Comparison of ENCODE assay signal across 7 mouse cellular contexts in the genomic region with DNA sequence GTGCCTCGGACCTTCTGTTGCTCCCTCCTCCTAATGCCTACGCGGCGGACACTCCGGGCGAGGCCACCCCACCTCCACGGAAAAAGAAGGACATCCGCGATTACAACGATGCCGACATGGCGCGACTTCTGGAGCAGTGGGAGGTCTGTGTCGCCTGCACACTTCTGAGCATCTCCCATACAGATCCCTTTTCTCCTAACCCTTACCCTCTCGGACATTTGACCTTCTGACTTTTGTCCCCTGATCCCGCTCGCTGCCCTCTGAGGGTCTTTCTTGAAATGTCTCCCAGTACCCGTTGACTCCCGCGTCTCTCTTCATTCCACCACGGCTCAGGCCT. TPM values are rescaled to one million over a fixed set of nuclear protein-coding genes. Genes with fewer than 3 reads are reported as not detected.
DNase-seq lines count a peak whose midpoint lies in the region; ATAC-seq and TF ChIP-seq lines count a peak whose summit lies in the region.

No protein-coding gene starts in this region.

- H3K4me2 ChIP-seq in neural tube, embryonic 11.5 days (ENCODE audit: low read depth) = peak overlapping the region; percentile 64
- peak overlapping the region; percentile 79 for H3K4me2 ChIP-seq in stomach, postnatal 0 days (replicated peaks; ENCODE audit: low read depth)

- H3K36me3 ChIP-seq in neural tube, embryonic 11.5 days (ENCODE audit: control insufficient read depth, insufficient read depth, low read length) = no peaks in the 10 kb centered on the region; the same call in 1 of the 2 replicates
- H3K36me3 ChIP-seq in forebrain, embryonic 10.5 days (replicated peaks) = peaks cover 27% of the 10 kb centered on the region
- peaks cover 3% of the 10 kb centered on the region for H3K36me3 ChIP-seq in liver, adult 2 months (ENCODE audit: control insufficient read depth, insufficient read depth, low read length)
- peaks cover 3% of the 10 kb centered on the region; the same call in 1 of the 2 replicates for H3K36me3 ChIP-seq in stomach, postnatal 0 days (ENCODE audit: control insufficient read depth, insufficient read depth, low read length)

- peak overlapping the region; percentile 66 for H3K4me3 ChIP-seq in neural tube, embryonic 11.5 days (ENCODE audit: low read depth, low read length)
- H3K4me3 ChIP-seq in forebrain, embryonic 10.5 days = peak overlapping the region; percentile 85
- peak overlapping the region; percentile 86 for H3K4me3 ChIP-seq in liver, adult 2 months (ENCODE audit: insufficient read depth, low read depth, low read length)
- peak overlapping the region; percentile 72 for H3K4me3 ChIP-seq in stomach, postnatal 0 days (ENCODE audit: low read depth, low read length)

- no peak for DNase-seq in neural tube, embryonic 11.5 days (ENCODE audit: low spot score)
- no peak for DNase-seq in neural tube, embryonic 10.5 days (ENCODE audit: extremely low spot score, low spot score)
- DNase-seq in forebrain, embryonic 10.5 days (ENCODE audit: extremely low spot score, low spot score) = no peak
- DNase-seq in liver, adult 2 months (ENCODE audit: extremely low read depth, low read depth, low spot score) = no peak
- no peak for DNase-seq in stomach, postnatal 0 days (ENCODE audit: low spot score)
- no peak for DNase-seq in thymus, postnatal 14 days
- DNase-seq in kidney, postnatal 10 days = no peak

- no peaks in the 10 kb centered on the region for H3K27me3 ChIP-seq in neural tube, embryonic 11.5 days (ENCODE audit: control insufficient read depth, insufficient read depth, low read length)
- no peaks in the 10 kb centered on the region for H3K27me3 ChIP-seq in forebrain, embryonic 10.5 days (ENCODE audit: poor library complexity, severe bottlenecking)
- no peaks in the 10 kb centered on the region for H3K27me3 ChIP-seq in liver, adult 2 months (ENCODE audit: control insufficient read depth, insufficient read depth, low read length)
- H3K27me3 ChIP-seq in stomach, postnatal 0 days (ENCODE audit: control insufficient read depth, insufficient read depth, low read length) = no peaks in the 10 kb centered on the region

- H3K4me1 ChIP-seq in neural tube, embryonic 11.5 days (ENCODE audit: control insufficient read depth, insufficient read depth, low read length) = peaks cover 12% of the 10 kb centered on the region; the same call in 1 of the 2 replicates
- peaks cover 21% of the 10 kb centered on the region for H3K4me1 ChIP-seq in forebrain, embryonic 10.5 days
- H3K4me1 ChIP-seq in liver, adult 2 months (ENCODE audit: control insufficient read depth, insufficient read depth, low read length) = peaks cover 6% of the 10 kb centered on the region
- no peaks in the 10 kb centered on the region; the same call in 1 of the 2 replicates for H3K4me1 ChIP-seq in stomach, postnatal 0 days (replicated peaks; ENCODE audit: control insufficient read depth, insufficient read depth)

- H3K9ac ChIP-seq in neural tube, embryonic 11.5 days (ENCODE audit: low read length) = peak overlapping the region; percentile 83
- peak overlapping the region; percentile 84 for H3K9ac ChIP-seq in liver, adult 2 months (ENCODE audit: low read depth, low read length)
- peak overlapping the region; percentile 80 for H3K9ac ChIP-seq in stomach, postnatal 0 days (ENCODE audit: low read length)

- peak; percentile 3; the same call in 1 of the 2 replicates for ATAC-seq in neural tube, embryonic 11.5 days (ENCODE audit: insufficient read depth, low FRiP score, low TSS enrichment)
- no peak for ATAC-seq in stomach, postnatal 0 days (ENCODE audit: low FRiP score, low TSS enrichment)

- WGBS in neural tube, embryonic 11.5 days = under 1% methylated on average over 20 of the region's 21 CpGs
- under 1% methylated on average over 21 of the region's 21 CpGs for WGBS in forebrain, embryonic 10.5 days
- WGBS in liver, adult 2 months = under 1% methylated on average over 21 of the region's 21 CpGs
- WGBS in stomach, postnatal 0 days = 0% methylated on average over 21 of the region's 21 CpGs

- TF ChIP-seq CTCF in liver, adult 2 months (IDR thresholded peaks at IDR 0.05; ENCODE audit: low read depth, low read length) = no peak
- no peak for TF ChIP-seq CTCF in stomach, postnatal 0 days (IDR thresholded peaks at IDR 0.05; ENCODE audit: low read depth)

- TF ChIP-seq EP300 in stomach, postnatal 0 days (optimal IDR thresholded peaks at IDR 0.05) = no peak

- H3K79me2 ChIP-seq in liver, adult 2 months (ENCODE audit: control insufficient read depth, insufficient read depth, low read length) = no peaks in the 10 kb centered on the region; the same call in 1 of the 2 replicates

- H3K9me3 ChIP-seq in neural tube, embryonic 11.5 days (ENCODE audit: control insufficient read depth, low read length) = no peaks in the 10 kb centered on the region
- no peaks in the 10 kb centered on the region for H3K9me3 ChIP-seq in forebrain, embryonic 10.5 days
- no peaks in the 10 kb centered on the region for H3K9me3 ChIP-seq in stomach, postnatal 0 days (ENCODE audit: control insufficient read depth, low read length)

- peak overlapping the region; percentile 81 for H3K27ac ChIP-seq in neural tube, embryonic 11.5 days (ENCODE audit: low read depth, low read length)
- H3K27ac ChIP-seq in forebrain, embryonic 10.5 days = peak overlapping the region; percentile 94
- H3K27ac ChIP-seq in liver, adult 2 months (replicated peaks; ENCODE audit: insufficient read depth, low read depth, low read length) = peak overlapping the region; percentile 53
- H3K27ac ChIP-seq in stomach, postnatal 0 days (replicated peaks) = peak overlapping the region; percentile 88

- TF ChIP-seq POLR2A in liver, adult 2 months (IDR thresholded peaks at IDR 0.05; ENCODE audit: extremely low read depth, insufficient read depth, low read length) = no peak

RNA-seq across cellular contexts. Expression of gene Mesd, which starts 8.0 kb away (rescaled TPM):
- polyA plus RNA-seq in neural tube, embryonic 11.5 days (2014; fragmentation: Nextera tagmentation; extraction: Ambion mirVana) = 70.1 and 73.5 TPM in 2 replicates
- 102 and 106 TPM in 2 replicates for polyA plus RNA-seq in forebrain, embryonic 10.5 days (2016; fragmentation: Nextera tagmentation; extraction: Ambion mirVana)
- 10.8 and 13.6 TPM in 2 replicates for total RNA-seq in liver, adult 2 months (2014; rRNA removed)
- polyA plus RNA-seq in liver, adult 2 months (2012; rRNA removed) = 6.7 and 8.2 TPM in 2 replicates
- 54.7 and 62.9 TPM in 2 replicates for polyA plus RNA-seq in stomach, postnatal 0 days (2015; fragmentation: Nextera tagmentation; extraction: Ambion mirVana)

RNA-seq across cellular contexts. Expression of gene Tlnrd1, which starts 8.2 kb away (rescaled TPM):
- 17.8 and 19.8 TPM in 2 replicates for polyA plus RNA-seq in neural tube, embryonic 11.5 days (2014; fragmentation: Nextera tagmentation; extraction: Ambion mirVana)
- 7.6 and 8.4 TPM in 2 replicates for polyA plus RNA-seq in forebrain, embryonic 10.5 days (2016; fragmentation: Nextera tagmentation; extraction: Ambion mirVana)
- total RNA-seq in liver, adult 2 months (2014; rRNA removed) = 1.8 and 2.6 TPM in 2 replicates
- polyA plus RNA-seq in liver, adult 2 months (2012; rRNA removed) = 2.9 and 4.6 TPM in 2 replicates
- polyA plus RNA-seq in stomach, postnatal 0 days (2015; fragmentation: Nextera tagmentation; extraction: Ambion mirVana) = 8.5 and 10.8 TPM in 2 replicates
